Mouse (Mus musculus) bone marrow, adult 2 months (tissue): ENCODE results near the gene Phtf2. TPM values are rescaled to one million over a fixed set of nuclear protein-coding genes. Genes with fewer than 3 reads are reported as not detected.
"Not testable (repeated sequence)": the region's sequence is repeated elsewhere in the genome, so short reads cannot be mapped to it uniquely, and the experiment has no call there.

Experiments
- H3K27ac ChIP-seq: fragments of 200-500 bp; 2 replicates; pipeline ENCODE4 v1.5.1; 2012; ENCODE audit warnings: low read depth, mild to moderate bottlenecking, control low read depth, inconsistent platforms, low read length; ENCODE audit not compliant: control insufficient read depth, poor library complexity, insufficient read depth
- H3K4me1 ChIP-seq: fragments of 200-500 bp; 2 replicates; pipeline ENCODE4 v1.6.1; 2011; ENCODE audit warnings: low read length; ENCODE audit not compliant: control insufficient read depth, insufficient read depth
- H3K4me3 ChIP-seq: fragments of 200-500 bp; replicated peaks from 2 replicates; pipeline ENCODE3; 2011; ENCODE audit warnings: mild to moderate bottlenecking, low read depth, low read length, control low read depth; ENCODE audit not compliant: control insufficient read depth
- CTCF ChIP-seq: fragments of 200-500 bp; IDR thresholded peaks from 2 replicates; pipeline ENCODE4 v1.5.1; 2011; ENCODE audit warnings: low read length, control low read depth; ENCODE audit not compliant: control insufficient read depth, insufficient read depth
- POLR2A ChIP-seq: fragments of 200-500 bp; IDR thresholded peaks from 2 replicates; pipeline ENCODE4 v1.6.1; 2011; ENCODE audit warnings: low read depth, mild to moderate bottlenecking, control low read depth, low read length, borderline replicate concordance; ENCODE audit not compliant: control insufficient read depth
- WGBS: fragments of 180-500 bp; shearing (Covaris S2); methylation state at CpG from one replicate; pipeline ENCODE4 v1.1.7; 2018; 5-methylcytosine and 5-hydroxymethylcytosine counted together
- polyA plus RNA-seq: library from polyadenylated mRNA; stranded (reverse); fragments of >200 nt; gene quantifications from 2 replicates; pipeline ENCODE4 v1.2.4, GENCODE M21; 2011; ENCODE audit warnings: low replicate concordance; ENCODE audit not compliant: missing spikeins, insufficient read depth, insufficient read length

Gene Phtf2
- polyA plus RNA-seq, 1 experiment: 4.6 TPM

DNA sequence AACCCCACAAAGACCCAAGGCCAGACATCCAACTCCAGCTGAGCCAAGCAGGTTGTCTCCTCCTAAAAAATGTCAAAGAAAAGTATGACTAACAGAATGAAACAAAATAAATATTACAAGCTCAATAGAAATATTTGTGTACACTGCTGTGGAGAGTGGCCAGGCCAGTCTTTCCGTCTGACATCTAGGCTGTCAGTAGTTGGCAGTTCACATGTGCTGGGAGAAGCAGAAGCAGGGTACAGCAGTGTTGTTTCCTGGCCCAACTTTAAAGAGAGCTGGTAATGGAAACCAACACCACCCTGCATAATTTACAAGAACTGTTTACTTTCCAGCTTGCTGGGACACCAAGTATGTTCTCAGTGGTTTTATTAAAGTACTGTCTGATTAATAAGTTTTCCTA lies 60.3 kb downstream of the Phtf2 start:
- no peak for TF ChIP-seq POLR2A
- TF ChIP-seq CTCF: no peak
- Histone ChIP-seq H3K4me1 (no peaks in the 10 kb centered on the region), H3K27ac (no peak overlapping the region), H3K4me3 (no peak overlapping the region)
- 65% methylated on average over 1 of the region's 1 CpGs for WGBS

DNA sequence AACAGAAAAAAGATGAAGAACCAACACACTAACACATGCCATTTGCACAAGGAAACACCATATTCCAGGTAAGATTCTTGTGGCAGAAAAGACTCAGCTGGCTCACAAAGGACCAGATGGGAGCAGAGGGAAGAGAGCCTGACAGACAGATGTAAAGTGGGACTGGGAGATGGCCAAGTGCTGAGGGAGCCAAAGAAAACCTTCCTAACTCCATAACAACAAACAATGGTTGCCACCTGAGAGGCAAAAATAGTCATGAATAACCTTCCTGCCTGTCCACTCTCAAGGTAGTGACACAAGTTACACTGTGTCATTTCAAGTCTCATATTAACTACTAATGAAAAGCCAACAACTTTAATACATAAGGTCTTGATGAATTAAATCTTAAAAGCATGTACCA lies 60.8 kb downstream of the Phtf2 start:
- no peak overlapping the region for H3K27ac ChIP-seq
- no peaks in the 10 kb centered on the region for H3K4me1 ChIP-seq
- no peak overlapping the region for H3K4me3 ChIP-seq
- no peak for TF ChIP-seq POLR2A
- TF ChIP-seq CTCF: no peak

DNA sequence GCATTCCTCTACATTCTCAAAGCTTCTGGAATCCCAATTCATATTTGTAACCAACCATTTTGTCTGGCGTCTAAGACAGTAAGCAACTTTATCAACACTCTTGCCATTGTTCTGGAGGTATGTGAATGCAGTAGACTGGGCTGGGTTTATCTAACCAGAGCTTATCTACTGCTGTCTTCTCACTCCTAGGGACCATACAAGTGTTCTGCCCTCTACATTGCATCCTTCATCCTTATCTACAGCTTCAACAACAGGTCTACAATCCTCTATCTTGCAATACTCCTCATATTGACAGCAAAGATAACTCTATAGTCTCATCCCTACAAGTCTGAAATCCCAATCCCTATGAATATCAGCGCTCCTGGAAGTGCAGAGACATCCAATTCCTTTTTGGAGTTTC lies 66.8 kb downstream of the Phtf2 start:
- WGBS: 86% methylated on average over 2 of the region's 2 CpGs
- Histone ChIP-seq H3K4me3 (no peak overlapping the region), H3K4me1 (no peaks in the 10 kb centered on the region; the same call in 1 of the 2 replicates), H3K27ac (no peak overlapping the region)
- no peak for TF ChIP-seq CTCF
- no peak for TF ChIP-seq POLR2A

DNA sequence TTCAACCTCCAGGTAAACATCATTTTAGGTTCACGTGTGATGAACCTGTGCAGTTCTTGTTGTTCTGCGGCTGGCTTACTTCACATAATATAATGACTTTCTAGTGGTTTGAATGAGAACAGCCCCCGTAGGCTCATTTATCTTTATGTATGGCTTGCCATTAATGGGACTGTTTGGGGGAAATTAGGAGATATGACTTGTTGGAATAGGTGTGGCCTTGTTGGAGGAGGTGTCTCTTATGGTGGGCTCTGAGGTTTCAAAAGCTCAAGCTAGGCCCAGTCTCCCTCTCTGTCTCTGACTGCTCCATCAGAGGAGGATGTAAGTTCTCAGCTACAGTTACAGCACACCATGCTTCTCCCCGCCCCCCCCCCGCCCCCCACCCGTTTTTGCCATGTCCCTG lies 71.5 kb downstream of the Phtf2 start:
- TF ChIP-seq POLR2A (no peak), CTCF (no peak)
- no peak overlapping the region for H3K4me3 ChIP-seq
- WGBS: 82% methylated on average over 6 of the region's 6 CpGs
- H3K4me1 ChIP-seq: no peaks in the 10 kb centered on the region; the same call in 1 of the 2 replicates
- H3K27ac ChIP-seq: no peak overlapping the region

DNA sequence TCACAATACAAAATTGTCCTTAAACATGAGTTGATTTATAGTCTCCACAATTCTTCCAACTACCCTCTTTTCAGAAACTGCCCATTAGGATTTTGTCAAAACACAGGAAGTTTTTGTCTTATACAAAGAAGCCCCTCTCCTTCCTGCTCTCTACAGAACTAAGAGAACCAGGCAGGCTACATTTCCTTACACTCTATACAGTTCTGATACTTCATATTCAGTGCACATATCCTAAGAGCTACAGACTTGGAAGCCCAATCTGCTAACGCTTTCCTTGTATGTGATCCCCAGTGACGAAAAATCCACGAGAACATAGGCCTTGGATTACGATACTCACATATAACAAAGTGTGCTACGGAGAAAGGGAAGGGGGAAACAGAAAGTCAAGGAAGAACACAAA lies 86.0 kb downstream of the Phtf2 start:
- TF ChIP-seq POLR2A (no peak), CTCF (no peak)
- Histone ChIP-seq H3K4me3 (no peak overlapping the region), H3K4me1 (no peaks in the 10 kb centered on the region), H3K27ac (no peak overlapping the region)
- WGBS: 91% methylated on average over 5 of the region's 5 CpGs

DNA sequence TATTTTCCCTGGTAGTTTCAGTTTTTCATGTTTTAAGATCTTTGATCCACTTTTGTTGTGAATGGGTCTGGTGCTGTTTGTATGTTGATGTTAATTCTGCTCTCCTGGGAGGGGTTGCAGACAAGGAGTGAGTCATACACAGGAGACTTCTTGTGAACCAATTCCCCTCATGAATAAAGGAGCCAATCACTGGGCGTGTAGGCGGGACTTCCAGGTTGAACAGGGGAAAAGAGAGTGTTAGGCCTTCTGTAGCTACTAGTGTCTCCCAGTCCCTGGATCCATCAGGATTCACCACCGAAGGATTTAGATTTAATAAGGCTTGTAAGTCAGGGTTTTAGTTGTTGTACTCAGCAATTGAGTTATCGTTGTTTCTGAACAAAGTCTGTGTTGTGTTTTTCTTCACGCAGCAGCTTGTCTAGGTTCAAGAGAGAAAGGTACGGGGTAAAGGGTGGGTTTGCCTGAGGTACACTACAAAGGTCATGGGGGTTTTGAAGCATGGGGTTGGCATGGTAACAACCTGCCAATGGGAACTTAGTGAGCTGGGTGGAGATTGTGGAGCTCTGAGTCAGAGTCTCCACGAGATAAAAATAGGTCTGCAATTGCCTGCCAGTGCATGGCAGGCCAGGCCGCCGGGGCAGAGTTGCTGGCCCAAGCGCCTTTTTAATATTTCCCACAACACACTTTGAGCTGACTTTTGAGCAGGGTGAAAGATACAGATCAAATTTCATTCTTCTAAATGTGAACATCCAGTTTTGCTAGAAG lies 90.0 kb downstream of the Phtf2 start:
- Histone ChIP-seq H3K4me3 (no peak overlapping the region), H3K27ac (no peak overlapping the region), H3K4me1 (no peaks in the 10 kb centered on the region)
- 81% methylated on average over 10 of the region's 10 CpGs for WGBS
- TF ChIP-seq POLR2A: no peak

DNA sequence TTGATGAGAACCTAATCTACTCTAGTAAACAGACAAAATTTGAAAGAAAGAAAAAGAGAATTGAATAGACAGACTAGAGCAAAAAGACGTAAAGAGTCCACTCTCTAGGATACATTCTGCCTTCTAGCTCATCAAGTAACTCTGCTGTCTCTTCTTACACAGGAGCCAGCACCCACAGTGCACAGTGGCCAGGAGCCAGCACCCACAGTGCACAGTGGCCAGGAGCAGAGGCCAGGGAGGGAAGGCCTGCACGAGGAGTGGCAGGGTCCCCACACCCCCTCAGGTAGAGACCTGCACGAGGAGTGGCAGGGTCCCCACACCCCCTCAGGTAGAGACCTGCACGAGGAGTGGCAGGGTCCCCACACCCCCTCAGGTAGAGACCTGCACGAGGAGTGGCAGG lies 95.5 kb downstream of the Phtf2 start:
- H3K4me1 ChIP-seq, H3K4me3 ChIP-seq, H3K27ac ChIP-seq: not testable (repeated sequence)
- WGBS: 86% methylated on average over 2 of the region's 5 CpGs

DNA sequence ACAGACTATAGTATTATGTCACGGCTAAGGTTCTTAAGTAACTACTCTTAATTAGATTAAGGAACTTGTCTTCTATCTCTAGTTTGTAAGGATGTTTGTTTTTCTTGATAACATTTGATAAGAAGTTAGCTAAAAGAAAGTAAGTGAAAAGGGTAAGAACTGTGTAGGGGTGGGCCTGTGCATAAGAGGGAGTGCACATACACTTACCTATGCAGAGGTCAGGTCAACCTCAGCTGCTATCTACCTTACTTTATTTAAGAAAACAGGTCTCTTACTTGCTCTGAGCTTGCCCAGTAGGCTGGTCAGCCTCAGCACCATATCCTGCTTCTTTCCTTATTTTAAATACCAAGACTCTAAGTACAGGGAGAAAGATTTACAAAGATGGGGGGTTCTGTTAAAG lies 100.8 kb downstream of the Phtf2 start:
- H3K4me1 ChIP-seq: no peaks in the 10 kb centered on the region; the same call in 1 of the 2 replicates
- H3K27ac ChIP-seq: no peak overlapping the region
- no peak for TF ChIP-seq POLR2A
- WGBS: 62% methylated on average over 1 of the region's 1 CpGs
- H3K4me3 ChIP-seq: no peak overlapping the region

DNA sequence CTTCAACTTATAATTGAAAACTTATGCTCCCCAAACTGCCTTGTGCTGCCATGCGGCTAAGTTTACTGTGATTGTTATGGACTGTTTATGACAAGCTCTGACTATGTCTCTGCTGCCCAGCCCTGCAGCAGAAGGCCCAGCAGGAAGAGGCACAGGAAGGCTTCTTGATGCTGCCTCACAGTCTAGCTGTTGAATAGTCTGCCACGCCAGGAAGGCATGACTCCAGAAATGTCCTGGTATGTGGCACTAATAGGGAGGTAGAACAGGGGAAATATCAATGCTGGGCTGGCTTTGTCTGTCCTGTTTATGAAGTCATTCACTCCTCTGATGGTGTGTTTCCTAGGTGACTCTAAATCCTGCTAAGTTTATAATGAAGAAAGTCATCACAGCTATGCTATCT lies 102.7 kb downstream of the Phtf2 start:
- no peak for TF ChIP-seq POLR2A
- TF ChIP-seq CTCF: no peak
- Histone ChIP-seq H3K27ac (no peak overlapping the region), H3K4me1 (no peaks in the 10 kb centered on the region; the same call in 1 of the 2 replicates), H3K4me3 (no peak overlapping the region)
- 71% methylated on average over 2 of the region's 2 CpGs for WGBS

DNA sequence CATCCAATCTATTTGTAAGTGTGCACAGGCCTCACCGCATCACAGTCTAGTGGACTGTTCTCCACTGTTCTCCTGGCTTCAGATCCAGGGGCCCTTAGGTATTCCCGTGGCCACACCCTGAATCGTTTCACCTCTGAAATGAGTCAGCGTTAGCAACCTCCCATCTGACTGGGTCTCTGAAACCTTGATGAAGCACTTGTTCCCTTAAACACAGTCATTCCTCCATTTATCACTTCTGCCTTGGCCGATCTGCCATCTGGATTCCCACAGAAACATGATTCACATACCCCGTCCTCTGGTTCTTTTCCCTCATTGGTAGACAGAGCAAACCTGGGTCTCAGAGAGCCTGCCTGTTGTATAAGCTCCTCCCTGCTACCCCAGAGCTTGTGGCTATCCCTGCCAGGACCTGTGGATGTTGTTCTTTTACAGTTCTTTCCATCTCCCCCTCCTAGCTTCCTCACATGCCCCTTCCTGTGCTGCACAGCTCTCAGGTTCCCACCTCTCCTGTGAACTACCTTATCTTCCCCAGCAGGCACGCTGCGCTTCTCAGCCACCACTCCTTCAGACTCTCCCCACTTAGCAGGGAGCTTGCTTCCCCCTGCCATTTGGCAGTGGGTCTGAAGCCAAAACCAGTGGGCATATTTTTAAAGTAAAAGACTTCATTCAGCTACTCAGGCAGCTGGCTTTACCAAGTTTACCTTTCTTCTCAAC lies 103.5 kb downstream of the Phtf2 start:
- 50% methylated on average over 8 of the region's 8 CpGs for WGBS
- no peaks in the 10 kb centered on the region; the same call in 1 of the 2 replicates for H3K4me1 ChIP-seq
- TF ChIP-seq CTCF: no peak
- TF ChIP-seq POLR2A: no peak
- no peak overlapping the region for H3K27ac ChIP-seq
- H3K4me3 ChIP-seq: no peak overlapping the region
